Comparison of ENCODE assay signal across 7 mouse cellular contexts in the genomic region with DNA sequence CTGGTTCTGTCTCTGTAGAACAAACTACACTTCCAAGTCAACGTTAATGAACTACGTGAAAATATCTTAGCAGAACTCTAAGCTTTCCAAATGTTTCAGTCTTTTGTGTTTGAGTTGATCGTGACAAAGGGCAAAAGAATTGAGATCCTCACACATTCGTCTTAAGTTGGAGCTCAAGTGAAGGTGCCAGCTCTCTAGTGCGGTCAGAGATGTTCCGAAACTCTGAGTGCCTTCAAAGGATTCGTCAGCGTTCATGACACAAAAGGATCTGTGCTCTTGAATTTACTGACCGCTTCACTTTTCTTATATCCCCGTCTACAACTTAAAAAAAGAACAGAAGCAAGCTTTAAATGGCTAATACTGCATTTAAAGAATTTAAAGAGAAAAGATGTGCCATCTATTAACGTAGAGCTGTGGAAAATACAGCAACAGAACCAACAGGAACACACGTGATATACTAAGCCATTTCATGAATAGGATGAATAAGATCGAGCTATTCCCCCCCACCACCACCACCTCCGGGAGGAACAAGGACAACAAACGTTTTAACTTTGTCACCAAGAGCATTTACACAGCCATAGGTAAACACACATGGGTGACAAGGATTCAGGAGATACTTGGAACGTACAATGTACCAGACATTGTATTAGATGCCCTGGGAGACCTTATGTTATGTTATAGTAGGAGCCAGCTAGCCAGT. TPM values are rescaled to one million over a fixed set of nuclear protein-coding genes. Genes with fewer than 3 reads are reported as not detected.
DNase-seq lines count a peak whose midpoint lies in the region; ATAC-seq and TF ChIP-seq lines count a peak whose summit lies in the region.

No protein-coding gene starts in this region.

- ATAC-seq in liver, postnatal 0 days = no peak
- ATAC-seq in stomach, embryonic 14.5 days (ENCODE audit: insufficient number of reproducible peaks, insufficient read depth, low FRiP score, low read depth) = no peak

- H3K36me3 ChIP-seq in liver, postnatal 0 days (replicated peaks; ENCODE audit: insufficient read depth, low read length) = no peaks in the 10 kb centered on the region
- H3K36me3 ChIP-seq in stomach, embryonic 14.5 days (ENCODE audit: control insufficient read depth, insufficient read depth, low read length) = no peaks in the 10 kb centered on the region

- peak overlapping the region; percentile 97 for H3K27ac ChIP-seq in liver, postnatal 0 days (ENCODE audit: low read depth)
- peak overlapping the region; percentile 95 for H3K27ac ChIP-seq in stomach, embryonic 14.5 days (ENCODE audit: low read length)

- WGBS in liver, postnatal 0 days (ENCODE audit: insufficient replicate concordance) = 1% methylated on average over 16 of the region's 16 CpGs
- 2% methylated on average over 16 of the region's 16 CpGs for WGBS in stomach, embryonic 14.5 days

- peaks cover 27% of the 10 kb centered on the region for H3K4me1 ChIP-seq in liver, postnatal 0 days (ENCODE audit: insufficient read depth)
- peaks cover 22% of the 10 kb centered on the region; the same call in 1 of the 2 replicates for H3K4me1 ChIP-seq in stomach, embryonic 14.5 days (ENCODE audit: control insufficient read depth, insufficient read depth, low read length)

- no peak for TF ChIP-seq CTCF in liver, postnatal 0 days (IDR thresholded peaks at IDR 0.05; ENCODE audit: low read depth)

- no peaks in the 10 kb centered on the region for H3K9me3 ChIP-seq in liver, postnatal 0 days (ENCODE audit: low read length)
- no peaks in the 10 kb centered on the region for H3K9me3 ChIP-seq in stomach, embryonic 14.5 days (ENCODE audit: control insufficient read depth, low read depth, low read length)

- H3K27me3 ChIP-seq in liver, postnatal 0 days (ENCODE audit: insufficient read depth, low read length) = no peaks in the 10 kb centered on the region
- no peaks in the 10 kb centered on the region for H3K27me3 ChIP-seq in stomach, embryonic 14.5 days (ENCODE audit: control insufficient read depth, insufficient read depth, low read length)

- peak overlapping the region; percentile 71 for H3K4me2 ChIP-seq in liver, postnatal 0 days (ENCODE audit: low read depth, low read length)
- H3K4me2 ChIP-seq in stomach, embryonic 14.5 days (replicated peaks; ENCODE audit: low read depth, low read length) = peak overlapping the region; percentile 54

- TF ChIP-seq EP300 in liver, postnatal 0 days (IDR thresholded peaks at IDR 0.05; ENCODE audit: low read depth) = no peak

- peak; percentile 63 for DNase-seq in thymus, postnatal 0 days (ENCODE audit: low spot score)
- DNase-seq in thymus, adult 18-20 months = no peak
- DNase-seq in embryo, embryonic 11 days = peak; percentile 76
- peak; percentile 24 for DNase-seq in heart, postnatal 4 days
- DNase-seq in liver, postnatal 0 days = no peak
- DNase-seq in adrenal gland, postnatal 4 days (ENCODE audit: low spot score in 2 of 2) = no peak

- H3K4me3 ChIP-seq in liver, postnatal 0 days (ENCODE audit: low read depth, low read length) = peak overlapping the region; percentile 64
- peak overlapping the region; percentile 27 for H3K4me3 ChIP-seq in stomach, embryonic 14.5 days (ENCODE audit: low read depth, low read length)

- H3K9ac ChIP-seq in liver, postnatal 0 days (replicated peaks) = peak overlapping the region; percentile 67
- H3K9ac ChIP-seq in stomach, embryonic 14.5 days (replicated peaks; ENCODE audit: low read depth, low read length) = peak overlapping the region; percentile 57

RNA-seq across cellular contexts. Expression of gene Tmpo, which starts 1.3 kb away (rescaled TPM):
- polyA plus RNA-seq in thymus, postnatal 0 days (2015; fragmentation: Nextera tagmentation; extraction: Ambion mirVana) = 234 and 263 TPM in 2 replicates
- 100 to 1,000 TPM; 186 to 192 TPM for total RNA-seq in heart, postnatal 4 days (2021)
- 64.1 and 69.0 TPM in 2 replicates for polyA plus RNA-seq in liver, postnatal 0 days (2015; fragmentation: Nextera tagmentation; extraction: Ambion mirVana)
- 236 and 261 TPM in 2 replicates for polyA plus RNA-seq in stomach, embryonic 14.5 days (2014; fragmentation: Nextera tagmentation; extraction: Ambion mirVana)
- 100 to 1,000 TPM; 203 to 231 TPM for total RNA-seq in adrenal gland, postnatal 4 days (2021)

RNA-seq across cellular contexts. Expression of gene Slc25a3, which starts 58.6 kb away (rescaled TPM):
- polyA plus RNA-seq in thymus, postnatal 0 days (2015; fragmentation: Nextera tagmentation; extraction: Ambion mirVana) = 416 and 468 TPM in 2 replicates
- total RNA-seq in heart, postnatal 4 days (2021) = 1,000 to 10,000 TPM; 1,954 to 1,992 TPM
- polyA plus RNA-seq in liver, postnatal 0 days (2015; fragmentation: Nextera tagmentation; extraction: Ambion mirVana) = 341 and 344 TPM in 2 replicates
- polyA plus RNA-seq in stomach, embryonic 14.5 days (2014; fragmentation: Nextera tagmentation; extraction: Ambion mirVana) = 501 and 502 TPM in 2 replicates
- 100 to 1,000 TPM; 840 to 862 TPM for total RNA-seq in adrenal gland, postnatal 4 days (2021)

Comparison
In these comparisons a context has a peak if more than half of its experiments do, and no peak if none do; other contexts are left out.
1. DNase-seq: peak in thymus, postnatal 0 days (single experiment), embryo, embryonic 11 days (single experiment) and heart, postnatal 4 days (single experiment); none in thymus, adult 18-20 months (0 of 2), liver, postnatal 0 days (single experiment) and adrenal gland, postnatal 4 days (0 of 2).